Mouse (Mus musculus): ENCODE results near the gene A630095N17Rik.

DNA sequence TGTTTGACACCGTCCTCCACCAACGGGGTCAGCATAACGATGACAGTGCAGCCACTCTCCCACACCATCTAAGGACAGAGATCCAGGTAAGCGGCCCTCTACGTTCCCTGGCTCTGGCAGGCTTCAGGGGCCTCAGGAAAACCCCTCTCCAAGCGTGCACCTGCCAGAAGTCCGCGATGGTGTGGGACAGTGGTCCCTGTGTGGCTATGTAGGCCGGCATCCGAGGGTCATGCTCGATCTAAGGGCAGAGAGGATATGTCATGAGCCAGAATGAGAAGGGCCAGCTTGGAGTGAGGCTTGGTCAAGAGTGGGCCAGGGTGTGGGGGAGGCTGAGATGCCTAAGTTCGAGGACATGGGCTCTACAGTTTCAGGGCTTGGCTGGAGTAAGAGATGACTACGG is 20.4 kb upstream of the A630095N17Rik start:
- TF ChIP-seq POLR2A (IDR thresholded peaks at IDR 0.05; ENCODE audit: low read depth, low read length): no peak
- TF ChIP-seq CTCF (IDR thresholded peaks at IDR 0.05; ENCODE audit: borderline replicate concordance, insufficient read depth, low read length): no peak

Data from embryonic fibroblast, embryonic 13.5 days (primary cell).